Mouse (Mus musculus) hindbrain, postnatal 0 days (tissue): ENCODE measurements at regions not wholly inside any gene's neighbourhood (a gene's known extent, or its start where the extent isn't known, plus 50 kb on each side); places are given as distances from the start of the nearest gene placed in this dataset.

ENCODE experiments used
- ATAC-seq: fragments of 200-750 bp; cut with Nextera tagmentation; 2 replicates; pipeline ENCODE4 v1.8.0; 2017; ENCODE audit warnings: mild to moderate bottlenecking, moderate TSS enrichment, moderate library complexity
- DNase-seq: peaks from one replicate; pipeline ENCODE4 v3.0.0-alpha.2; 2015; ENCODE audit warnings: low spot score
- H3K27ac ChIP-seq: fragments of 300-500 bp; sonication (generic); 2 replicates; pipeline ENCODE4 v1.5.1; 2014; ENCODE audit warnings: mild to moderate bottlenecking
- H3K27me3 ChIP-seq: fragments of 300-500 bp; sonication (generic); 2 replicates; pipeline ENCODE4 v1.6.1; 2014; ENCODE audit warnings: low read length, mixed read lengths; ENCODE audit not compliant: insufficient read depth
- H3K36me3 ChIP-seq: fragments of 300-500 bp; sonication (generic); 2 replicates; pipeline ENCODE4 v1.6.1; 2014; ENCODE audit warnings: low read length, mixed read lengths; ENCODE audit not compliant: insufficient read depth
- H3K4me1 ChIP-seq: fragments of 300-500 bp; sonication (generic); 2 replicates; pipeline ENCODE4 v1.6.1; 2014; ENCODE audit warnings: antibody characterized with exemption, low read length, mixed read lengths; ENCODE audit not compliant: insufficient read depth
- H3K4me2 ChIP-seq: fragments of 300-500 bp; sonication (generic); 2 replicates; pipeline ENCODE4 v1.6.1; 2014; ENCODE audit warnings: low read depth, mild to moderate bottlenecking, low read length, moderate library complexity, mixed read lengths
- H3K4me3 ChIP-seq: fragments of 300-500 bp; sonication (generic); 2 replicates; pipeline ENCODE4 v1.5.1; 2014; ENCODE audit warnings: low read length
- H3K9ac ChIP-seq: fragments of 300-500 bp; sonication (generic); replicated peaks from 2 replicates; pipeline ENCODE4 v1.6.1; 2014; ENCODE audit warnings: mild to moderate bottlenecking, low read length, moderate library complexity, mixed read lengths
- H3K9me3 ChIP-seq: fragments of 300-500 bp; sonication (generic); 2 replicates; pipeline ENCODE4 v1.6.1; 2016; ENCODE audit warnings: low read length, mixed read lengths
- CTCF ChIP-seq: IDR thresholded peaks from 2 replicates; pipeline ENCODE4 v1.5.1; 2016; ENCODE audit warnings: antibody characterized with exemption, control low read depth, low read depth
- WGBS: fragments of 180-500 bp; shearing (Covaris S2); extraction: QIAGEN DNeasy Blood & Tissue Kit; methylation state at CpG from one replicate; pipeline ENCODE4 v1.1.7; 2014; 5-methylcytosine and 5-hydroxymethylcytosine counted together

DNA sequence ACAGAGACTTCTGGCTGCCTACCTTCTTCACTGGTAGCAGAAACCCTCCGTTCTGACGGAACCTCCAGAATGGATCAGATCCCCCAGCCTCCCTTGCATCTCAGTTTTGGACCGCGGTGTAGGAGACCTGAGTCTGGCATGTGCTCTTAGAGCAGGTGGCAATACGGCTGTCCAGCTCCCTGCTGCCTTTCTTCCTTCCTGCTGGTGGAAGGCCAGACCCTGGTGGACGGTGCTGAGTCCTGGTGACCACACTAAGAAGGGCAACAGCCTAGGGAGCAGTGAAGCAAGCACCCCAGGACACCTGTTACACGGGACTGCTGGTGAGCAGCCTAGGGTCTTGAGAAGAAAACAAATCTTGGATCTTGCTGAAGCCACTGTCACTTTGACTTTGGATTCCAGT lies 152.7 kb downstream of the Tmem132e start:
- no peaks in the 10 kb centered on the region for H3K9me3 ChIP-seq
- DNase-seq = no peak
- TF ChIP-seq CTCF = no peak

DNA sequence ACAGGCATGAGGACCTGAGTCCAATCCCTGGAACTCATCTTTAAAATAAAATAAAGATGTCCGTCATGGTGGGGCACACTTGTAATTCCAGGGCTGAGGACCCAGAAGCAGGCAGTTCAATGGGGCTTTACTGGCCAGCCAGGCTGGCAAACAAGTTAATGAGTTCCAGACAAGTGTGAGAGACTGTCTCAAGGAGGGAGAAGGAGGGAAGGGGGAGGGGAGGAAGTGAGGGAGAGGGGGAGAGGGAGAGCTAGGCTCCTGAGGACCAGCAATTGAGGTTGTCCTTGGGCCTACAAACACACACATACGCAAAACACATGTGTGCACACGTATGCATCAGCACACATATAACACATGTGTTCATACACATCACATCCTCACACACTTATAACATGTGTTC lies 149.2 kb downstream of the Tmem132e start:
- TF ChIP-seq CTCF = no peak
- Histone ChIP-seq H3K36me3 (no peaks in the 10 kb centered on the region), H3K4me2 (no peak overlapping the region), H3K27me3 (no peaks in the 10 kb centered on the region), H3K27ac (no peak overlapping the region), H3K9ac (no peak overlapping the region), H3K9me3 (no peaks in the 10 kb centered on the region), H3K4me3 (no peak overlapping the region), H3K4me1 (no peaks in the 10 kb centered on the region)
- WGBS = 87% methylated on average over 3 of the region's 3 CpGs
- DNase-seq (no peak), ATAC-seq (no peak)

More for the DNA sequence above, 152.7 kb downstream of the Tmem132e start:
- Histone ChIP-seq H3K27me3 (no peaks in the 10 kb centered on the region), H3K9ac (no peak overlapping the region), H3K4me3 (no peak overlapping the region), H3K36me3 (no peaks in the 10 kb centered on the region), H3K4me1 (no peaks in the 10 kb centered on the region), H3K27ac (no peak overlapping the region), H3K4me2 (no peak overlapping the region)
- WGBS = 68% methylated on average over 7 of the region's 7 CpGs
- no peak for ATAC-seq

DNA sequence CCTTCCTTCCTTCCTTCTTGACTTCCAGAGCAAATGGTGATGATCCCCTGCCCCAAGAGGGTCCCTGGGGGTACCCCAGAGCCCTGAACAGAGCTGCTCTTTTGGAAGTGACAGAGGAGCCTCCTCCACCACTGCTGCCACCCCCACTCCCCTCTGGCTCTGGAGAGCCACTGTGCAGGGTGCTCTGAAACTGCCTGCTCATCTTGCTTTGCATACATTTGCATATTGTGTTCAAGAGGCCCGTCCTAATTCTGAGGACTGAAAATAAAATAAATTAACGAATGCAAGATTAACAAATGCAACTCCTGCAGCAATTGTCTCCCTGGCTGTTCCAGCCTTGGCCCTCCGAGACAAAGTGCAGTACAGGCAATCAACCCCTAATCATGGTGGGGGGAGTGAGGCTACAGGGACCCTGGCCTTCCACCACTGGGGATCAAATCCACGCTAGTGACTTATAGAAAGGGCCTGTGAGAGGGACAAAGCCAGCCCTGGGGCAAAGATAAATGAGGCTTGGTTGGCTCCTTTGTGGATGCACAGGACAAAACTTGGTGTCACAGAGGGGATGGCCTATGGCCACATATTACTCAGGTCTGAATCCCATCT lies 134.6 kb downstream of the Tmem132e start:
- ATAC-seq (no peak), DNase-seq (no peak)
- Histone ChIP-seq H3K4me3 (no peak overlapping the region), H3K27me3 (no peaks in the 10 kb centered on the region), H3K9ac (no peak overlapping the region), H3K27ac (no peak overlapping the region), H3K4me1 (peaks cover 6% of the 10 kb centered on the region; the same call in 1 of the 2 replicates), H3K4me2 (no peak overlapping the region), H3K36me3 (no peaks in the 10 kb centered on the region), H3K9me3 (no peaks in the 10 kb centered on the region)
- TF ChIP-seq CTCF = no peak
- WGBS = 22% methylated on average over 4 of the region's 4 CpGs

DNA sequence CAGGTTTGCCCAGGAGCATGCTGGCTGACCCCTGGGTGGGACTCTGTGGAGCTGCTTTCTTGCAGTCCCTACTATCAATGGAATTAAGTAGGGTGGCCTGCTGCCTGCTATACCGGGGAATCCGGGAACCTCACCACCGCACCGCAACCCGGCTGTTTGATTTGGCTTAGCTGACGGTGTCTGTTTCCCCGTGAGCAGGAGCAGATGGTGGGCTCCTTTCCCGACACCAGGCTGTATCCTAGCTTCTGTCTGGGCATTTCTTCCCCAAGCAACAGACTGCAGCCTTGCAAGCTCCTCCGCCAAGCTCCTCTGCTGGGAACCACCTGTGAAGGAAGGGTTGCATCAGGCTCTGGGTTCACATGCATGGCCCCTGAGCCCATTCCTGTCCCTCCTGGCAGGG lies 132.7 kb downstream of the Tmem132e start:
- peaks cover 6% of the 10 kb centered on the region; the same call in 1 of the 2 replicates for H3K4me1 ChIP-seq
- H3K36me3 ChIP-seq = no peaks in the 10 kb centered on the region
- peak; percentile 59 for ATAC-seq
- H3K27ac ChIP-seq = peak overlapping the region; percentile 22; the same call in 1 of the 2 replicates
- no peak for TF ChIP-seq CTCF
- H3K4me2 ChIP-seq = no peak overlapping the region
- no peak overlapping the region for H3K9ac ChIP-seq
- WGBS = 50% methylated on average over 9 of the region's 9 CpGs
- DNase-seq = peak; percentile 80
- no peaks in the 10 kb centered on the region for H3K9me3 ChIP-seq
- no peak overlapping the region for H3K4me3 ChIP-seq
- H3K27me3 ChIP-seq = no peaks in the 10 kb centered on the region

DNA sequence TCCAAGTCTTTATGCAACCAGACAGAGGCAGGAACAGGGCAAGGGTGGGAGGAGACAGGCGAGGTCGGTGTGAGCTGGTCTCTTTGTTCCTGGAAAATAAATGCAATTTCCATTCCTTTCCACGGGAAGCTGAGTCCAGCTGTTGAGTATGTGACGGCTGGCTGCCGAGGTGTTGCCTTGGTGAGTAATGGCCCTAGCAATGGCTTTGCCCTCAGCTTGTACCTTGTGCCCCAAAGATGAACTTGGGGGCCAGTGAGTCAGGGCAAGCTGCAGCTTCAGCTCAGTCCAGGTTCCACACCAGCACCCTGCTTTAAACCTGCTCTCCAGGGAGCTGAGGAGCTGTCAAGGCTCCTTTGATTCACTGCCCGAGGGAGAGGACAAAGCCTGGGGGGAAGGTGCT lies 130.0 kb downstream of the Tmem132e start:
- Histone ChIP-seq H3K36me3 (no peaks in the 10 kb centered on the region), H3K9ac (no peak overlapping the region), H3K9me3 (no peaks in the 10 kb centered on the region), H3K4me1 (no peaks in the 10 kb centered on the region; the same call in 1 of the 2 replicates), H3K4me2 (no peak overlapping the region), H3K4me3 (no peak overlapping the region), H3K27me3 (0 out of 2 replicates have a peak, but pooled peaks cover 2% of the 10 kb centered on the region), H3K27ac (no peak overlapping the region)
- ATAC-seq (no peak), DNase-seq (no peak)
- no peak for TF ChIP-seq CTCF
- WGBS = 10% methylated on average over 6 of the region's 6 CpGs

DNA sequence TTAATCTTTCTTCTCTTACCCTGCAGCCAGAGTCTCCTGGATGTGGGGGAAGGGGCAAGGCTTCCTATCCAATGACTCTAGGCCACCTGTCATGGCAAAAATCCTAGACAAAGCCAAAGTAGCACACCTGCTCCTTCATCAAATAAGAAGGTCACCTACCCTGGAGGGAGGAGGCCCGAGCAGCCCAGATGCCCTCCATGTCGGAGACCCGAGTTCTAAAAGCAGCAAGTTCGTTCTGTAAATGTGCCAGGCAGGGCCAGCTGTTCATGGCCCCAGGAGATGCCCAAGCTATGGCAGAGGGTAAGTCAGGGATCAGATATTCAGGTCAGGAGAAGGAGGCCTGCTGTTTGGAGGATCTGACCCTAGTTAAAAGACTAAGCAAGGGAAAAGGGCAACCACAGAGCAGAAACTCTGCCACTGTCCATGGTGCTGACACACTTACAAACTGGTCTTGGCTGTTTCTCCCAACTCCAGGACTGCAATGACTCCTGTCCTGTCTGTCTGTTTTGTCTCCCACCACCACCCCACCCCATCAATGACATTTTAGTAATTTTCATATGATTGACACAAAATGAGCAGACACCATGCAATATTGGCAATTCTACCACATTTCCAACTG lies 125.9 kb downstream of the Tmem132e start:
- 68% methylated on average over 4 of the region's 4 CpGs for WGBS
- no peaks in the 10 kb centered on the region for H3K9me3 ChIP-seq
- no peak overlapping the region for H3K27ac ChIP-seq
- ATAC-seq (no peak), DNase-seq (no peak)
- H3K36me3 ChIP-seq = no peaks in the 10 kb centered on the region
- 0 out of 2 replicates have a peak, but pooled peaks cover 2% of the 10 kb centered on the region for H3K27me3 ChIP-seq
- H3K4me1 ChIP-seq = no peaks in the 10 kb centered on the region; the same call in 1 of the 2 replicates
- H3K9ac ChIP-seq = no peak overlapping the region
- H3K4me3 ChIP-seq = no peak overlapping the region
- H3K4me2 ChIP-seq = no peak overlapping the region
- no peak for TF ChIP-seq CTCF

DNA sequence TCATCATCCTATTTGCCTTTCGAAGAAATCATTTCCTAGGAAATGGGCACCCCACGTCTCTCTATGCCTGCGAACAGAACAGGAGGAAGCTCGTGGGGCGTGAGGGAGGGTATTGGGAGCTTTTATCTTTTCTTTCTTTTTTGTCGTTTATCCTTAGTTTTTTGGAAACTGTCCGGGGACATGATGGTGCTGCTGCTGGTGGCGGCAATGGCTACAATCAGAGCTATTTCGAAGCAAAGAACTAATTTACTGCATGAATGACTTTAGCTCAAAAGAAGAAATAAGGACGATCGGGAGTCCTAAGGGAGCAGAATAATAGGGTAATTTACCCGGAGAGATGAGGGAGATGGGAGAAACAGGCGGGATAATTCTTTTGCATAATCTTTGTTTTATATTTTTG lies 119.9 kb downstream of the Tmem132e start:
- 10% methylated on average over 13 of the region's 13 CpGs for WGBS
- peak; percentile 30 for DNase-seq

More for the DNA sequence above, 119.9 kb downstream of the Tmem132e start:
- no peak for TF ChIP-seq CTCF
- Histone ChIP-seq H3K4me3 (no peak overlapping the region), H3K27ac (no peak overlapping the region), H3K9me3 (no peaks in the 10 kb centered on the region), H3K4me1 (0 out of 2 replicates have a peak, but pooled peaks cover 2% of the 10 kb centered on the region), H3K9ac (no peak overlapping the region), H3K36me3 (no peaks in the 10 kb centered on the region), H3K4me2 (peak overlapping the region; percentile 41), H3K27me3 (no peaks in the 10 kb centered on the region)
- no peak for ATAC-seq
